In the genomic region with DNA sequence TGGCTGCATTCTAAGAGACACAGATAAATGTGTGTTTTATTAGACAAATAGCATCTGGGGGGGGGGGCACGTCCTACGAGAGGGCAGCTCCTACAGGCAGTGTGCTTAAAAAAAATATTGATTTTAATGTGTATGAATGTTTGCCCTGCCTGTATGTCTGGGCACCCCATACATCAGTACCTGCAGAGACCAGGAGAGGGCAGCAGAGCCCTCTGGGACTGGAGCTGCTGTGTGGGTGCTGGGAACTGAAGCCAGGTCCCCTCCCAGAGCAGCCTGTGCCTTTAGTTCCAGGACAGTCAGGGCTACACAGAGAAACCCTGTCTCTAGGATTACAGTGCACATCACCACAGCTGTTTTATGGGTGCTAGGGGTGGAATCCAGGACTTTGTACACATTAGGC, we compare ENCODE assay signal across 12 mouse cellular contexts. TPM values are rescaled to one million over a fixed set of nuclear protein-coding genes. Genes with fewer than 3 reads are reported as not detected.
DNase-seq lines count a peak whose midpoint lies in the region; ATAC-seq and TF ChIP-seq lines count a peak whose summit lies in the region.
"Had no signal": no experiment of that assay in that cellular context is flagged by ENCODE, and none has a peak within 500 bp of the region (broad histone marks: within the 10 kb centered on the region; RNA-seq: fewer than 3 reads in every experiment).

No protein-coding gene starts in this region.

- WGBS in forebrain, embryonic 11.5 days = 15% methylated on average over 2 of the region's 2 CpGs
- WGBS in forebrain, embryonic 14.5 days = 36% methylated on average over 2 of the region's 2 CpGs
- WGBS in limb, embryonic 10.5 days = 30% methylated on average over 2 of the region's 2 CpGs

- H3K4me2 ChIP-seq in forebrain, embryonic 11.5 days (ENCODE audit: low read depth, low read length, severe bottlenecking) = peak overlapping the region; percentile 53; the same call in 1 of the 2 replicates
- H3K4me2 ChIP-seq in forebrain, embryonic 14.5 days (ENCODE audit: low read length) = no peak overlapping the region

- no peak overlapping the region for H3K9ac ChIP-seq in forebrain, embryonic 11.5 days (ENCODE audit: low read length)
- H3K9ac ChIP-seq in forebrain, embryonic 14.5 days (ENCODE audit: low read length) = no peak overlapping the region
- H3K9ac ChIP-seq in ES-E14 (ENCODE audit: insufficient read depth, low read depth, low read length, poor library complexity, severe bottlenecking) = no peak overlapping the region
- H3K9ac ChIP-seq: embryonic facial prominence, embryonic 15.5 days; limb, embryonic 15.5 days had no signal

- in situ Hi-C loops in ES-E14 (cut with MboI; ENCODE audit: low sequenced_read_pairs in 2 of 2, unreplicated experiment in 2 of 2) = no loop called here

- peaks cover 10% of the 10 kb centered on the region; the same call in 1 of the 2 replicates for H3K4me1 ChIP-seq in forebrain, embryonic 11.5 days (replicated peaks; ENCODE audit: control insufficient read depth, insufficient read depth, low read length)
- H3K4me1 ChIP-seq in forebrain, embryonic 14.5 days (ENCODE audit: control insufficient read depth, insufficient read depth, low read length) = 0 out of 2 replicates have a peak, but pooled peaks cover 9% of the 10 kb centered on the region
- peaks cover 0 to 5% of the 10 kb centered on the region in 2 experiments; a peak in 1 of 4 replicates for H3K4me1 ChIP-seq in ES-E14 (ENCODE audit: control insufficient read depth in 2 of 2, insufficient read depth in 2 of 2, low read length in 2 of 2, poor library complexity in 1 of 2)
- H3K4me1 ChIP-seq in limb, embryonic 10.5 days = peaks cover 36% of the 10 kb centered on the region

- peaks cover 51% of the 10 kb centered on the region for H3K27me3 ChIP-seq in forebrain, embryonic 11.5 days (ENCODE audit: control insufficient read depth, insufficient read depth, low read length)
- H3K27me3 ChIP-seq in forebrain, embryonic 14.5 days (replicated peaks; ENCODE audit: control insufficient read depth, insufficient read depth, low read length) = peaks cover 36% of the 10 kb centered on the region
- peaks cover 91% of the 10 kb centered on the region for H3K27me3 ChIP-seq in limb, embryonic 10.5 days (ENCODE audit: low read depth, poor library complexity, severe bottlenecking)

- TF ChIP-seq CTCF in layer of hippocampus, adult 2 months (conservative IDR thresholded peaks at IDR 0.05) = peak; percentile 65

- no peak for ATAC-seq in forebrain, embryonic 11.5 days (replicated peaks; ENCODE audit: low FRiP score)
- no peak for ATAC-seq in forebrain, embryonic 14.5 days
- no peak for ATAC-seq in megakaryocyte, adult 5-6 weeks (ENCODE audit: poor library complexity, severe bottlenecking)
- ATAC-seq: activated CD4-positive, CD25-positive, alpha-beta regulatory T cell, adult 4 months had no signal

- no peak overlapping the region for H3K27ac ChIP-seq in forebrain, embryonic 11.5 days (ENCODE audit: low read depth, low read length)
- H3K27ac ChIP-seq in forebrain, embryonic 14.5 days (ENCODE audit: low read depth, low read length) = no peak overlapping the region
- H3K27ac ChIP-seq in layer of hippocampus, adult 2 months = no peak overlapping the region
- H3K27ac ChIP-seq in ES-E14 (ENCODE audit: insufficient read depth, low read depth, low read length, poor library complexity, severe bottlenecking) = no peak overlapping the region
- no peak overlapping the region for H3K27ac ChIP-seq in limb, embryonic 10.5 days
- H3K27ac ChIP-seq: embryonic facial prominence, embryonic 15.5 days; limb, embryonic 15.5 days had no signal

- H3K36me3 ChIP-seq in forebrain, embryonic 11.5 days (ENCODE audit: control insufficient read depth, insufficient read depth, low read length) = no peaks in the 10 kb centered on the region
- no peaks in the 10 kb centered on the region for H3K36me3 ChIP-seq in forebrain, embryonic 14.5 days (ENCODE audit: control insufficient read depth, insufficient read depth, low read length)
- H3K36me3 ChIP-seq in ES-E14 (ENCODE audit: control insufficient read depth, insufficient read depth, low read length, poor library complexity, severe bottlenecking) = no peaks in the 10 kb centered on the region
- H3K36me3 ChIP-seq in limb, embryonic 10.5 days = no peaks in the 10 kb centered on the region
- H3K36me3 ChIP-seq: embryonic facial prominence, embryonic 15.5 days; limb, embryonic 15.5 days had no signal

- peaks cover 4% of the 10 kb centered on the region; the same call in 1 of the 2 replicates for H3K9me3 ChIP-seq in forebrain, embryonic 11.5 days (ENCODE audit: control insufficient read depth, low read length)
- 0 out of 2 replicates have a peak, but pooled peaks cover 4% of the 10 kb centered on the region for H3K9me3 ChIP-seq in forebrain, embryonic 14.5 days (replicated peaks; ENCODE audit: control insufficient read depth, low read length)
- H3K9me3 ChIP-seq in ES-E14 (ENCODE audit: control insufficient read depth, insufficient read depth, low read depth, low read length) = no peaks in the 10 kb centered on the region
- H3K9me3 ChIP-seq in limb, embryonic 10.5 days (replicated peaks) = no peaks in the 10 kb centered on the region; the same call in 1 of the 2 replicates

- no peak for DNase-seq in forebrain, embryonic 11.5 days (ENCODE audit: low spot score)
- DNase-seq in forebrain, embryonic 14.5 days (ENCODE audit: low spot score) = no peak
- no peak for DNase-seq in layer of hippocampus, adult 2 months (ENCODE audit: low spot score in 2 of 2)
- no peak for DNase-seq in layer of hippocampus, postnatal 25 days (ENCODE audit: extremely low spot score in 1 of 2, low spot score in 1 of 2)
- no peak for DNase-seq in ES-E14 (ENCODE audit: low read depth, low spot score)
- DNase-seq in limb, embryonic 10.5 days (ENCODE audit: low spot score) = no peak
- no peak for DNase-seq in frontal cortex, postnatal 10 days (ENCODE audit: low spot score in 2 of 2)
- DNase-seq: kidney, postnatal 36 days had no signal

- H3K4me3 ChIP-seq in forebrain, embryonic 11.5 days (ENCODE audit: low read depth, low read length) = no peak overlapping the region; the same call in 1 of the 2 replicates
- H3K4me3 ChIP-seq in forebrain, embryonic 14.5 days (ENCODE audit: low read depth, low read length) = no peak overlapping the region
- no peak overlapping the region for H3K4me3 ChIP-seq in layer of hippocampus, adult 2 months
- peak overlapping the region; percentile 55 to 65; a peak in 3 of 4 replicates for H3K4me3 ChIP-seq in ES-E14 (ENCODE audit: insufficient read depth in 1 of 2, low read depth in 1 of 2, low read length in 2 of 2, poor library complexity in 1 of 2, severe bottlenecking in 1 of 2)
- peak overlapping the region; percentile 44; the same call in 1 of the 2 replicates for H3K4me3 ChIP-seq in limb, embryonic 10.5 days

TF ChIP-seq in ES-E14, 5 proteins besides CTCF, POLR2A, EP300 and RAD21:
- TF ChIP-seq CHD2 (IDR thresholded peaks at IDR 0.05; ENCODE audit: low read depth, low read length) (no peak), HCFC1 (IDR thresholded peaks at IDR 0.05; ENCODE audit: borderline replicate concordance, insufficient read depth, low read length) (no peak), ZC3H11A (IDR thresholded peaks at IDR 0.05; ENCODE audit: borderline replicate concordance, low read depth, low read length) (peak; percentile 33; the same call in 1 of the 2 replicates), MAFK (IDR thresholded peaks at IDR 0.05; ENCODE audit: insufficient read depth, low read depth, low read length) (no peak), ZNF384 (IDR thresholded peaks at IDR 0.05; ENCODE audit: low read depth, low read length) (no peak)

RNA-seq across cellular contexts. Expression of a gene that starts 10.7 kb away (rescaled TPM):
- 0.09 and 0.20 TPM in 2 replicates for polyA plus RNA-seq in forebrain, embryonic 11.5 days (2014; fragmentation: Nextera tagmentation; extraction: Ambion mirVana)
- polyA plus RNA-seq in forebrain, embryonic 14.5 days (2014; fragmentation: Nextera tagmentation; extraction: Ambion mirVana) = 1.1 and 1.7 TPM in 2 replicates
- total RNA-seq in layer of hippocampus, adult 2 months (2021) = 10 to 100 TPM; 35.1 to 38.4 TPM
- 10 to 100 TPM; 32.8 to 36.2 TPM for total RNA-seq in layer of hippocampus, postnatal 25 days (2021)
- total RNA-seq in ES-E14 (2012; rRNA removed) = 0.36 and 0.63 TPM in 2 replicates
- 0.03 TPM in 2 replicates for polyA plus RNA-seq in limb, embryonic 10.5 days (2016; fragmentation: Nextera tagmentation; extraction: Ambion mirVana)
- total RNA-seq in megakaryocyte, adult 5-6 weeks (2015) = not detected in 2 replicates
- total RNA-seq in megakaryocyte, adult 5-6 weeks (2017) = not detected in 2 replicates

RNA-seq across cellular contexts. Expression of a gene that starts 19.9 kb away (rescaled TPM):
- polyA plus RNA-seq in forebrain, embryonic 11.5 days (2014; fragmentation: Nextera tagmentation; extraction: Ambion mirVana) = 27.6 and 28.5 TPM in 2 replicates
- 17.1 and 19.5 TPM in 2 replicates for polyA plus RNA-seq in forebrain, embryonic 14.5 days (2014; fragmentation: Nextera tagmentation; extraction: Ambion mirVana)
- total RNA-seq in layer of hippocampus, adult 2 months (2021) = 10 to 100 TPM; 33.0 to 36.4 TPM
- total RNA-seq in layer of hippocampus, postnatal 25 days (2021) = 10 to 100 TPM; 35.7 to 39.3 TPM
- 44.9 and 46.2 TPM in 2 replicates for total RNA-seq in ES-E14 (2012; rRNA removed)
- 36.8 and 37.9 TPM in 2 replicates for polyA plus RNA-seq in limb, embryonic 10.5 days (2016; fragmentation: Nextera tagmentation; extraction: Ambion mirVana)
- total RNA-seq in megakaryocyte, adult 5-6 weeks (2015) = 7.0 and 7.1 TPM in 2 replicates
- total RNA-seq in megakaryocyte, adult 5-6 weeks (2017) = 11.3 and 11.7 TPM in 2 replicates

Comparison
In these comparisons a context has a peak if more than half of its experiments do, and no peak if none do; other contexts are left out.
1. H3K4me3 ChIP-seq: peak in ES-E14 (2 of 2) and limb, embryonic 10.5 days (single experiment); none in forebrain, embryonic 11.5 days (single experiment), forebrain, embryonic 14.5 days (single experiment) and layer of hippocampus, adult 2 months (single experiment).
2. RNA of a gene that starts 10.7 kb away (total RNA-seq): 35.1 to 38.4 TPM in layer of hippocampus, adult 2 months and 32.8 to 36.2 TPM in layer of hippocampus, postnatal 25 days; 0.36 to 0.63 TPM in ES-E14 and not detected in megakaryocyte, adult 5-6 weeks; every median in the first group is over 10 times any median in the second.